Mouse (Mus musculus) lung, embryonic 14.5 days (tissue): ENCODE measurements at regions not wholly inside any gene's neighbourhood (a gene's known extent, or its start where the extent isn't known, plus 50 kb on each side); places are given as distances from the start of the nearest gene placed in this dataset.

Experiments
- ATAC-seq: fragments of 200-750 bp; cut with Nextera tagmentation; 2 replicates; pipeline ENCODE4 v1.8.0; 2017; ENCODE audit warnings: mild to moderate bottlenecking, moderate TSS enrichment, moderate library complexity; ENCODE audit not compliant: insufficient read depth
- DNase-seq: peaks from one replicate; pipeline ENCODE4 v3.0.0-alpha.2; 2015
- H3K27ac ChIP-seq: fragments of 300-500 bp; sonication (generic); 2 replicates; pipeline ENCODE4 v1.5.1; 2014; ENCODE audit warnings: low read depth, mild to moderate bottlenecking, moderate library complexity
- H3K27me3 ChIP-seq: fragments of 300-500 bp; sonication (generic); 2 replicates; pipeline ENCODE4 v1.6.1; 2014; ENCODE audit warnings: low read length, control low read depth; ENCODE audit not compliant: insufficient read depth
- H3K36me3 ChIP-seq: fragments of 300-500 bp; sonication (generic); 2 replicates; pipeline ENCODE4 v1.6.1; 2014; ENCODE audit warnings: control low read depth; ENCODE audit not compliant: insufficient read depth
- H3K4me1 ChIP-seq: fragments of 300-500 bp; sonication (generic); 2 replicates; pipeline ENCODE4 v1.6.1; 2014; ENCODE audit warnings: antibody characterized with exemption, control low read depth; ENCODE audit not compliant: insufficient read depth
- H3K4me2 ChIP-seq: fragments of 300-500 bp; sonication (generic); 2 replicates; pipeline ENCODE4 v1.6.1; 2014; ENCODE audit warnings: mild to moderate bottlenecking
- H3K4me3 ChIP-seq: fragments of 300-500 bp; sonication (generic); 2 replicates; pipeline ENCODE4 v1.5.1; 2014; ENCODE audit warnings: low read depth, low read length
- H3K9ac ChIP-seq: fragments of 300-500 bp; sonication (generic); 2 replicates; pipeline ENCODE4 v1.6.1; 2014
- H3K9me3 ChIP-seq: fragments of 300-500 bp; sonication (generic); 2 replicates; pipeline ENCODE4 v1.6.1; 2016; ENCODE audit warnings: low read depth, low read length, control low read depth
- CTCF ChIP-seq: IDR thresholded peaks from 2 replicates; pipeline ENCODE4 v1.5.1; 2016; ENCODE audit warnings: antibody characterized with exemption, low read depth
- WGBS: fragments of 180-500 bp; shearing (Covaris S2); extraction: QIAGEN DNeasy Blood & Tissue Kit; methylation state at CpG from one replicate; pipeline ENCODE4 v1.1.7; 2014; 5-methylcytosine and 5-hydroxymethylcytosine counted together

GRCm38 (mm10) chr15:52907217-52907616, 977.5 kb upstream of the Gm7489 start:
- no peak overlapping the region for H3K4me2 ChIP-seq
- no peaks in the 10 kb centered on the region for H3K27me3 ChIP-seq
- no peak overlapping the region for H3K4me3 ChIP-seq
- peak; percentile 16; the same call in 1 of the 2 replicates for TF ChIP-seq CTCF
- no peak overlapping the region for H3K9ac ChIP-seq
- DNase-seq (peak; percentile 8), ATAC-seq (no peak)
- no peaks in the 10 kb centered on the region for H3K4me1 ChIP-seq
- H3K9me3 ChIP-seq = no peaks in the 10 kb centered on the region
- no peak overlapping the region for H3K27ac ChIP-seq
- no peaks in the 10 kb centered on the region for H3K36me3 ChIP-seq
- 40% methylated on average over 1 of the region's 1 CpGs for WGBS

GRCm38 (mm10) chr15:52922277-52922676, 962.4 kb upstream of the Gm7489 start:
- no peak for DNase-seq
- WGBS = 76% methylated on average over 1 of the region's 1 CpGs
- ATAC-seq = no peak

GRCm38 (mm10) chr15:52928408-52928807, 956.3 kb upstream of the Gm7489 start:
- H3K36me3 ChIP-seq = no peaks in the 10 kb centered on the region
- H3K4me2 ChIP-seq = no peak overlapping the region
- ATAC-seq (no peak), DNase-seq (no peak)
- H3K9me3 ChIP-seq = no peaks in the 10 kb centered on the region
- H3K27ac ChIP-seq = no peak overlapping the region
- H3K4me1 ChIP-seq = no peaks in the 10 kb centered on the region
- no peaks in the 10 kb centered on the region for H3K27me3 ChIP-seq
- H3K9ac ChIP-seq = no peak overlapping the region
- TF ChIP-seq CTCF = no peak
- no peak overlapping the region for H3K4me3 ChIP-seq
- WGBS = 43% methylated on average over 3 of the region's 3 CpGs

More at GRCm38 (mm10) chr15:52922277-52922676, 962.4 kb upstream of the Gm7489 start:
- H3K9me3 ChIP-seq = no peaks in the 10 kb centered on the region
- H3K27me3 ChIP-seq = no peaks in the 10 kb centered on the region
- no peaks in the 10 kb centered on the region for H3K36me3 ChIP-seq
- H3K4me3 ChIP-seq = no peak overlapping the region
- no peak overlapping the region for H3K9ac ChIP-seq
- H3K4me1 ChIP-seq = no peaks in the 10 kb centered on the region
- H3K27ac ChIP-seq = no peak overlapping the region
- no peak for TF ChIP-seq CTCF
- H3K4me2 ChIP-seq = no peak overlapping the region

- Histone ChIP-seq H3K27me3 (no peaks in the 10 kb centered on the region), H3K9ac (no peak overlapping the region), H3K36me3 (no peaks in the 10 kb centered on the region), H3K27ac (no peak overlapping the region), H3K4me2 (no peak overlapping the region), H3K9me3 (no peaks in the 10 kb centered on the region), H3K4me3 (no peak overlapping the region), H3K4me1 (0 out of 2 replicates have a peak, but pooled peaks cover 3% of the 10 kb centered on the region)
- no peak for DNase-seq
- WGBS = 85% methylated on average over 2 of the region's 2 CpGs
- no peak for ATAC-seq
- TF ChIP-seq CTCF = no peak
Measured at GRCm38 (mm10) chr15:52937138-52937537, 947.6 kb upstream of the Gm7489 start.

- Histone ChIP-seq H3K4me1 (no peaks in the 10 kb centered on the region), H3K9ac (no peak overlapping the region), H3K27ac (no peak overlapping the region), H3K4me2 (no peak overlapping the region), H3K36me3 (no peaks in the 10 kb centered on the region), H3K9me3 (no peaks in the 10 kb centered on the region), H3K27me3 (no peaks in the 10 kb centered on the region), H3K4me3 (no peak overlapping the region)
- WGBS = 71% methylated on average over 4 of the region's 4 CpGs
- no peak for ATAC-seq
- no peak for DNase-seq
- no peak for TF ChIP-seq CTCF
Measured at GRCm38 (mm10) chr15:52944592-52944991, 940.1 kb upstream of the Gm7489 start.

- no peak for TF ChIP-seq CTCF
- no peak overlapping the region for H3K27ac ChIP-seq
- DNase-seq = no peak
- no peaks in the 10 kb centered on the region for H3K9me3 ChIP-seq
- no peaks in the 10 kb centered on the region for H3K4me1 ChIP-seq
- H3K9ac ChIP-seq = no peak overlapping the region
- no peaks in the 10 kb centered on the region for H3K27me3 ChIP-seq
- H3K4me3 ChIP-seq = no peak overlapping the region
- no peaks in the 10 kb centered on the region for H3K36me3 ChIP-seq
- H3K4me2 ChIP-seq = no peak overlapping the region
- ATAC-seq = no peak
- 88% methylated on average over 4 of the region's 4 CpGs for WGBS
Measured at GRCm38 (mm10) chr15:52948196-52948595, 936.5 kb upstream of the Gm7489 start.

- Histone ChIP-seq H3K4me3 (no peak overlapping the region), H3K36me3 (no peaks in the 10 kb centered on the region), H3K27me3 (no peaks in the 10 kb centered on the region), H3K4me1 (no peaks in the 10 kb centered on the region), H3K9ac (no peak overlapping the region), H3K4me2 (no peak overlapping the region), H3K27ac (no peak overlapping the region), H3K9me3 (no peaks in the 10 kb centered on the region)
- 49% methylated on average over 1 of the region's 1 CpGs for WGBS
- ATAC-seq (no peak), DNase-seq (no peak)
- TF ChIP-seq CTCF = no peak
Measured at GRCm38 (mm10) chr15:52953480-52953879, 931.2 kb upstream of the Gm7489 start.
